7 mouse cellular contexts compared by ENCODE assay signal in the genomic region with DNA sequence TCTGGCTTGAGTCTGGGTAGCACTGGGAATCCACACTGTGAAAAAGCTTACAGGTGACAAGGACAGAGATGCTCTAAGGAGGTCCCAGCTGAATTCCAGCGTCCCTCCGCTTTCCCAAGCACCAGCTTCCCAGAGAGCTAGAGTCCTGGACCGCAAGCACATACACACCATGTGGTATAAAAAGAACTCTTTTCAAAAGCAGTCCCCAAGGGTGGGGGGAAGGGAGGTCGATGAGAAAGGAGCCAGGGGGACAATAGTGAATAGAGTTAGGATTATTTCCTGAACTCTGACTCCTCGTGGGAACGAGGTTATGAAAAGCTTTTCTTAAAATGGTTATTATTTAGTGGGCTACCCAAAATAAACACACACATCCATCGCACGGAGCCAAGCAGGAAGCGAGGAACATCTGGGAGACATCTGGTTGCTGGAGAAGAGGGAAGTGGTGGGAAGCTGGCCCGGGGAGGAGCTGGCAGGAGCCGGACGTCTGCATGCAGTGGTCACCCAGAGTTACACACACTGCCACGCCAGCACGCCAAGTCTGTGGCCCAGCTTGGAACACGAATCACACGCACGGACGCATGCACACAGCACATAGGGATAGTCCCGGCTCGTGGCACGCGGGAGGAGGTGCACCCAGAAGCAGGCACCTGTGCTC. TPM values are rescaled to one million over a fixed set of nuclear protein-coding genes. Genes with fewer than 3 reads are reported as not detected.
DNase-seq lines count a peak whose midpoint lies in the region; ATAC-seq and TF ChIP-seq lines count a peak whose summit lies in the region.

No protein-coding gene starts in this region.

- WGBS in embryonic facial prominence, embryonic 12.5 days = 21% methylated on average over 22 of the region's 22 CpGs
- 38% methylated on average over 22 of the region's 22 CpGs for WGBS in heart, embryonic 12.5 days

- H3K9ac ChIP-seq in embryonic facial prominence, embryonic 12.5 days = no peak overlapping the region
- peak overlapping the region; percentile 61 for H3K9ac ChIP-seq in heart, embryonic 12.5 days

- peak; percentile 61 for DNase-seq in adipocyte (ENCODE audit: low spot score)
- DNase-seq in kidney, adult 9 months = peak; percentile 69
- no peak for DNase-seq in cerebellum, postnatal 4 days (ENCODE audit: low spot score in 2 of 2)
- DNase-seq in frontal cortex, postnatal 14 days (ENCODE audit: low spot score in 2 of 2) = no peak

- H3K4me1 ChIP-seq in embryonic facial prominence, embryonic 12.5 days = peaks cover 68% of the 10 kb centered on the region
- peaks cover 99% of the 10 kb centered on the region for H3K4me1 ChIP-seq in heart, embryonic 12.5 days (replicated peaks)

- H3ac ChIP-seq in myocyte (ENCODE audit: control insufficient read depth, insufficient read length) = no peak overlapping the region

- peaks cover 89% of the 10 kb centered on the region for H3K79me2 ChIP-seq in myocyte (ENCODE audit: control insufficient read depth, insufficient read depth)

- peak; percentile 67 for TF ChIP-seq POLR2A in myocyte (IDR thresholded peaks at IDR 0.05; ENCODE audit: insufficient read length, low read depth)

- H3K27me3 ChIP-seq in embryonic facial prominence, embryonic 12.5 days = 0 out of 2 replicates have a peak, but pooled peaks cover 6% of the 10 kb centered on the region
- H3K27me3 ChIP-seq in heart, embryonic 12.5 days (replicated peaks) = no peaks in the 10 kb centered on the region
- H3K27me3 ChIP-seq in myocyte (ENCODE audit: control insufficient read depth, insufficient read depth, insufficient read length) = no peaks in the 10 kb centered on the region

- H3K27ac ChIP-seq in embryonic facial prominence, embryonic 12.5 days = peak overlapping the region; percentile 66
- peak overlapping the region; percentile 100 for H3K27ac ChIP-seq in heart, embryonic 12.5 days (ENCODE audit: poor library complexity, severe bottlenecking)

- peak overlapping the region; percentile 35 for H3K4me2 ChIP-seq in embryonic facial prominence, embryonic 12.5 days (replicated peaks)
- peak overlapping the region; percentile 44 for H3K4me2 ChIP-seq in heart, embryonic 12.5 days
- peak overlapping the region; percentile 66 for H3K4me2 ChIP-seq in myocyte (ENCODE audit: low read depth)

- no peak for ATAC-seq in embryonic facial prominence, embryonic 12.5 days (ENCODE audit: insufficient number of reproducible peaks, insufficient read depth, low FRiP score, low TSS enrichment)
- no peak for ATAC-seq in heart, embryonic 12.5 days (ENCODE audit: insufficient number of reproducible peaks, low FRiP score)

- no peaks in the 10 kb centered on the region for H3K9me3 ChIP-seq in embryonic facial prominence, embryonic 12.5 days
- no peaks in the 10 kb centered on the region for H3K9me3 ChIP-seq in heart, embryonic 12.5 days (replicated peaks)

- no peaks in the 10 kb centered on the region for H3K36me3 ChIP-seq in embryonic facial prominence, embryonic 12.5 days
- H3K36me3 ChIP-seq in heart, embryonic 12.5 days = no peaks in the 10 kb centered on the region
- no peaks in the 10 kb centered on the region for H3K36me3 ChIP-seq in myocyte (ENCODE audit: control insufficient read depth, insufficient read depth)

- H3K4me3 ChIP-seq in embryonic facial prominence, embryonic 12.5 days = no peak overlapping the region
- no peak overlapping the region for H3K4me3 ChIP-seq in heart, embryonic 12.5 days
- H3K4me3 ChIP-seq in myocyte = no peak overlapping the region

TF ChIP-seq in myocyte, 11 proteins besides CTCF, POLR2A, EP300 and RAD21:
- TF ChIP-seq USF1 (IDR thresholded peaks at IDR 0.05; ENCODE audit: low read depth) = no peak
- TF ChIP-seq MYOG (IDR thresholded peaks at IDR 0.05; ENCODE audit: control insufficient read depth in 1 of 3, insufficient read depth in 1 of 3, insufficient read length in 2 of 3, low read depth in 2 of 3) = no peak
- peak in 2 of 3 experiments; percentile 15 to 30 for TF ChIP-seq MYOD1 (IDR thresholded peaks at IDR 0.05; ENCODE audit: control insufficient read depth in 1 of 3, insufficient read length in 2 of 3, low read depth in 2 of 3)
- TF ChIP-seq TCF3 (IDR thresholded peaks at IDR 0.05; ENCODE audit: insufficient read length, low read depth) = peak; percentile 52
- no peak for TF ChIP-seq MAX (IDR thresholded peaks at IDR 0.05; ENCODE audit: low read depth)
- TF ChIP-seq POLR2AphosphoS2 (IDR thresholded peaks at IDR 0.05; ENCODE audit: insufficient read length, low read depth) = peak; percentile 83
- TF ChIP-seq E2F4 (IDR thresholded peaks at IDR 0.05; ENCODE audit: insufficient read depth) = no peak
- no peak for TF ChIP-seq REST (IDR thresholded peaks at IDR 0.05; ENCODE audit: insufficient read depth, insufficient read length)
- peak; percentile 62 for TF ChIP-seq TCF12 (IDR thresholded peaks at IDR 0.05; ENCODE audit: insufficient read depth, poor library complexity, severe bottlenecking)
- TF ChIP-seq CEBPB (IDR thresholded peaks at IDR 0.05; ENCODE audit: insufficient read depth, poor library complexity, severe bottlenecking) = no peak
- no peak for TF ChIP-seq SRF (IDR thresholded peaks at IDR 0.05; ENCODE audit: control insufficient read depth, insufficient read length, low read depth)

RNA-seq across cellular contexts. Expression of a gene that starts 23.7 kb away (rescaled TPM):
- polyA plus RNA-seq in embryonic facial prominence, embryonic 12.5 days (2016; fragmentation: Nextera tagmentation; extraction: Ambion mirVana) = 5.7 and 6.3 TPM in 2 replicates
- polyA plus RNA-seq in heart, embryonic 12.5 days (2016; fragmentation: Nextera tagmentation; extraction: Ambion mirVana) = 18.4 and 18.7 TPM in 2 replicates
- polyA plus RNA-seq in myocyte (2012; fragmentation: generic; extraction: Trizol) = 91.9 TPM

RNA-seq across cellular contexts. Expression of a gene that starts 55.1 kb away (rescaled TPM):
- 12.2 and 13.0 TPM in 2 replicates for polyA plus RNA-seq in embryonic facial prominence, embryonic 12.5 days (2016; fragmentation: Nextera tagmentation; extraction: Ambion mirVana)
- 5.6 and 6.8 TPM in 2 replicates for polyA plus RNA-seq in heart, embryonic 12.5 days (2016; fragmentation: Nextera tagmentation; extraction: Ambion mirVana)
- polyA plus RNA-seq in myocyte (2012; fragmentation: generic; extraction: Trizol) = 4.7 TPM

Comparison
In these comparisons a context has a peak if more than half of its experiments do, and no peak if none do; other contexts are left out.
1. DNase-seq: peak in adipocyte (single experiment) and kidney, adult 9 months (single experiment); none in cerebellum, postnatal 4 days (0 of 2) and frontal cortex, postnatal 14 days (0 of 2).
2. Peak in every context shown above with its lines, with median percentiles within 50 percentile points of each other: H3K4me2 ChIP-seq.